Mouse (Mus musculus): ENCODE results near the gene Slc26a5.

DNA sequence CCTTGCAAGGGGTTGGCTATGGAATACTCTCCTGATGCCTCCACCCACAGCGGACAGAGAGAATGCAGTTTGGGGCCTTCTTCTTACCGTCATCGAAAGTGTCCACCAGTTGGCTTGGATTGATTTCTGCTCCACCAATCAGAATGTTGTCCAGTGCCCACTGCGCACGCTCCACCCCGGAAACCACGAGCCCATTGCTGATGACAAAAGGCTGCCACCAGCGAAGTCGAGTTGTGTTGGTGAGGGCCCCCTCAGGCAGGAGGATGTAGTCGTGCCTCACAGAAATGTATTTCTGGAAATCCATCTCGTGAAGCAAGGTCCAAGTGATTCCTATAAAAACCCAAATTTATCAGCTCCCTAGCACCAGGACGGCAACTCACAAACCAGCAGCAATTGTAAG lies 45.3 kb upstream of the Slc26a5 start:
- TF ChIP-seq POLR2A (IDR thresholded peaks at IDR 0.05; ENCODE audit: borderline replicate concordance, control insufficient read depth, low read depth, low read length) (no peak), CTCF (IDR thresholded peaks at IDR 0.05; ENCODE audit: control insufficient read depth, insufficient read depth, low read length) (no peak)
